Mouse (Mus musculus): ENCODE data around the gene Nelfcd.
A peak's percentile ranks its signal among the peaks of the same experiment; 100 is the strongest.

The Nelfcd gene

GRCm38 (mm10) chr2:174438181-174438580 lies 22.6 kb downstream of the Nelfcd start:
- DNase-seq = peak; percentile 26

- DNase-seq = peak; percentile 57
These were observed 23.3 kb downstream of the Nelfcd start, which contains the start of gene Ctsz for GRCm38 (mm10) chr2:174438737-174439449. Gene Ctsz (minus strand): TSS chr2:174439039.

DNA sequence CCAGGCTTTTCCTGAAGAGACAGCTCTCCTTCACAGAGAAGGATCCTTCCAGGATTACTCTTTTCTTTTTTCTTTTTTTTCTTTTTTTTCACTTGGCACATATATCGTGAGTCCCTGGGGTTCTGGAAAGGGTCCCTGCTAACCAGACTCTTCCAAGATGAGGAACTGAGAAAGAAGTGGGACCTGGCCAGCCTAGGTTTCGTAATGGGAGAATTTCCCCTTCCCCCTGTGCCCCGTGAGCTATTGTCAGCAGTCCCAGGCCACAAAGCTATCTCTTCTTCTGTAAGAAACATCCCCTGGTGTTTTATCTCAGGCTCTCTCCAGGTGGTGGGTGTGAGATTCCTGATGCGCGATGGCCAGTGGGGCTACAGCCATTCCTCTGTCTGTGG lies 23.8 kb downstream of the Nelfcd start:
- no peak for DNase-seq

DNA sequence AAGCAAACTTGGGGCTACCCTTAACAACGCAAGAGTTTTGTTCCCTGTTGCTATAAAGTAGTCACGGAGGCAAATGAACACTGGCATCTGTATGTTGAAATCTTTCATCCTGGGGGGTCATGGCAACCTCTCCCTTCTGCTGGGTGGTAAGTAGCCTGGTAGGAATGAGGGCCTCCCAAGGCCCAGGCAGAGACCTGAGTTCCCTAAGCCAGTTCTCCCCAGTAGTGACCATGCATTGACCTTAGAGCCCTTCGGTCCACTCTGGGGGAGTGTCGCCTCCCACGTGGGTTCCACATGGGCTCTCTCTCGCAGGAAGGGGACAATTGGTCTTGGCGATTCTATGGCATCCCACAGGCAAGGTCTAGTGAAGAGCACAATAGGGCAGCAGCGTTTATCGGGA lies 24.4 kb downstream of the Nelfcd start:
- DNase-seq = no peak

- no peak for DNase-seq
These were observed 26.3 kb downstream of the Nelfcd start for GRCm38 (mm10) chr2:174441898-174442297.

DNA sequence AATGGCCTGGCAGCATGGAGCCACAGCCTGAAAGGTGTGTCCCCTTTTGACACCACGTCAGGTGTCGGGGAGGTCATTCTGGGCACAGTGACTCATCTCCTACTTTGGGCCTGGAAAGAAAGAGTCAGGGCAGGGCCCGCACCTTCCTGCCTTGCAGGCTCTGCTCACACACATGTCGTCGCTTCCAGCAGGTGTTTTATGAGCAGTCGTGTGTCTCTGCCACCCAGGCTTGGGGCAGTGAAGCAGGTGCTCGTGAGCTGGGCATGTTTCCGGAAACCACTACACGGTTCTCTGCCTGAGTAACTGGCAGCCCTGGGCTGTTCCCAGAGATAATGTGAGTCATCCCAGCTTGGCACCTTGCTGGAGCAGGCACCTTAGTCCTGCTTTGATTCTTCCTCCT lies 26.9 kb downstream of the Nelfcd start:
- DNase-seq = no peak

GRCm38 (mm10) chr2:174443046-174443445 lies 27.4 kb downstream of the Nelfcd start:
- no peak for DNase-seq

- no peak for DNase-seq
These were observed 28.8 kb downstream of the Nelfcd start for GRCm38 (mm10) chr2:174444359-174444758.

DNA sequence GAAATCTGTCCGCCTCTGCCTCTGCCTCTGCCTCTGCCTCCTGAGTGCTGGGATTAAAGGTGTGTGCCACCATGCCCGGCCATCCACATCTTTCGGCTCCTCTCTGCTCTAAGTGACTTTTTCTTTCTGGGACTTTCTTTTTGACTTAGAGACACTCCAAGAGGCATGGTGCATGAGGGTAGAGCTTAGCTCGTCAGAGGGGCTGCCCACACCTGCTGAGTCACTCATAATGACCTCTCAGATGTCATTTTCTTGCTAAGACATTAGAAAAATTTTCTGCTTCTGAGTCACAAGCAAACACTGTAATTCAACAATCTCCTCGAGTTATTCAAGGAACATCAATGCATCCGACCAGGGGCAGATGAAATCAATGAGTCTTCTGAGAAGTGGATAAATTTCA lies 29.4 kb downstream of the Nelfcd start:
- DNase-seq = no peak

GRCm38 (mm10) chr2:174446492-174446891 lies 30.9 kb downstream of the Nelfcd start:
- no peak for DNase-seq

DNA sequence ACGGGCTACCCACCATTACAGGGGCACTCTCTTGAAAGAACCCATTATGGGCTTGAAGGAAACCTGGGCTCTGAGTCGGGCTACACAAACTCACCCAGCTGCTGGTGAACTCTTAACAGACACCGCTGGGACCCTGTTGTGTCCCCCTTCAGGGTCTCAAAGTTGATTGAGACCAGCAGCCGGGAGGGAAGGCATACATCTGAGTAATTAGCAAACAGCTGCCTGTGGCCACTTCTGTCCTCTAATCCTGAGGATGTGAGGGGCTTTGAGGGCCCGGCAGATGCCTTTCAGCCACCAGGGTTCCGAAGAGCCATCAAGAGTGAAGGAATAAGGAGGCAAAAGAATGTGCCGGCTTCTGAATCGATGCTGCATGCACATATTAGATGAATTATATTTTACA lies 31.3 kb downstream of the Nelfcd start:
- DNase-seq = no peak

- DNase-seq = no peak
These were observed 32.8 kb downstream of the Nelfcd start for GRCm38 (mm10) chr2:174448405-174448804.

DNA sequence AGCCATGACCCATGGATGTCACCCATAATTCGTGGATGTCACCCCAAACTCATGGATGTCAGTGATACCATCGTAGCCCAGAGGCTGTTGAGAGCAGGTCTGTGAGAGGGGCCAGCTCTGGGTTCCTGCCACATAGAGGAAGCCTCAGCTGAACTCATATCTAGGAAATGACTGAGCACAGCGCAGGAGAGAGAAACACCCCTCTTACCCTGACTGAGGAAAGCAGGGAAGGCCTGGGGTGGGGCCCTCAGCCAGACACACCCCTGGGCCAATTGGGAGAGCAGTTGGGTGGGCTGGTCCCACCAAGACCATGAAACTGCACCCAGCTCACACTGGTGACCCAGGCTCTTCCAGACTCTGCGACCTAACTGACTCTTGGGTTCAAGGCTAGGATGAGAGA lies 34.7 kb downstream of the Nelfcd start, which contains the start of gene Tubb1:
TSS of gene Tubb1 (plus strand) at position 343 of the 400 bp plus-strand sequence.
- DNase-seq = no peak

DNA sequence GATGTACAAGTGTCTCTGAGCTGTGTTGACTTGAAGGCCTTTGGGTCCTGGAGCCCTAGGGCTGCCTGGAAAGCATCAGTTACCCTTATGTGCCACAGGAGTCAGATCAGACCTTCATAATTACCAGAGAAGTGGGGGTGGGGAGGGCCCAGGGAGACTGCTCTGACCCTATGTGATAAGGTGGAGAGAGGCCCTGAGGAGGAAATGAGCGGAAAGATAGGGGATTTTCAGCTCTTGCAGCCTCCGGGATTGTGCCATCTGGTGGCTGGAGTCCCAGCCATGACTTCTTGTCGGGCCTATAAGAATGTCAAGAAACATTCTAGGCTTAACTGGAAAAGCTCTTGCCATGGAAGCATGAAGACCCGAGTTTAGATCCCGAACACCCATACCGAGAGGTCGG lies 38.1 kb downstream of the Nelfcd start:
- DNase-seq = no peak

DNA sequence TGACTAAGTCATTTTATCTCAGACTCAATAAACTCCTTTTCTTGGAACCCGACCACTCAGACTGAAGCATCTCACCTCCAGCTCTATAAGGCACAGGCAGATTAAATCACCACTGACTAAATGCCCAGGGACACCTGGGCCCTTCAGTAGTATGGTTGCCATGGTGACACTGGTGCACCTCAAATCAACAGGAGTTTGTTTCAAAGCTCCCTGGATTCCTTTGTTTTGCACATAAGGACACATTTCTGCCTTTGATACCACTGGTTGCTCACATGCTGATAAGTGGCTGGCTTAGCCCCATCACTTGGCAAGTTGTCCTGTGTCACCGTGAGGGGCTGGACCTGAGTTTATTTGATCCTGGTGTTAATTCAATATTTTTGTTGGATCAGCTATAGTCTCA lies 43.8 kb downstream of the Nelfcd start:
- DNase-seq = no peak

DNA sequence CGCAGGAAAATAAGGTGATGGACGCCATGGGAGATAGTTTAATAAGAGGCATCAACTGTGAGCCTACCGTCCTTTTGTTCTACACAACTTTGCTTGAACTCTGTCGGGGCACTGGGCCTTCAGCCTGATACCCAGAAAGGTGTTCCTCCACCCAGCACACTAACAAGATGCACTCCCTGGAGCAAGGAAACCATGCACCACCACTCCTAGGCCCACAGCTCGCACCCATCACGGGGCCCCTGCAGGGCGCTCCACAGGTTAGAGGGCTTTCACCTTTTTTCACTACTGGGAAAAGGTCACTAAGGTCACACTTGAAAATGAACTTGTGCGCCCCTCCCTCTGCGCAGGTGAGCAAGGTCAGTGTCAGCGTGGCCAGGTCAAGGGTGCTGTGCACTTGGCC lies 47.8 kb downstream of the Nelfcd start:
- DNase-seq = no peak

DNA sequence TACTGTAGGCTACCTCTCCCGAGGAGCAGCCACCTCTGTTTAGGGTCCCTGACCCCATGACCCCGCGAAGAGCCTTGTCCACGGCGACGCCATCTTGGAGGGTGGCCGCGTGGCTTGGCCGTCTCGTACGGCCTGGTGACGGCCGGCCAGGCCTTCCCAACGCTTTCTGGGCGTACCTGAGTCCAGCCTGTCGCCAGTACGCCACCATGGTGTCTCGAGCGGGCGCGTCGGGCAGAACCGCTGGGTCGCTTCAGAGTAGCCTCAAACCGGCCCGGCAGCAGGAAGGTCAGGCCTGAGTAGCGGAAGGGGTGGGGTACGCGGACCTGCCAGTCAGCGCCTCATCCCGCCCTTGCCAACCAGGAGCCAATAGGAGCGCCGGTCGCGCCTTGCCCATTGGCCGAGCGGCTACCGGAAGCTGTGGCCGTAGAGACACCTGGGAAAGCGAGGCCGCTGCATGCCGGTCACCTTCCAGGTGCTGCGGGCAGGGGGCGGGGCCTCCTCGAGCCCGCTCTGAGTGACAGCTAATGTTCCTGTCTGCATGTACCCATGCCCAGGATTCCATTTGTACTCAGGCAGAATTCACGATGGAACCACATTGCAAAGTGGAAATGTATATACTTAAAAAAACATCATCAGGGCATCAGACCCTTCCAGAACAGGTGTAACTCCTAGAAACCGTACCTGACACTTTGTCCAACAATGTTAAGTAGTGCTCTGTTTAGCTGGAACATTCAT lies 48.4 kb downstream of the Nelfcd start, which contains the start of gene Atp5e:
TSS of gene Atp5e (minus strand) at position 317 of the 735 bp plus-strand sequence.
- peak; percentile 98 for DNase-seq

GRCm38 (mm10) chr2:174470333-174470732 lies 54.7 kb downstream of the Nelfcd start:
- DNase-seq = no peak

DNA sequence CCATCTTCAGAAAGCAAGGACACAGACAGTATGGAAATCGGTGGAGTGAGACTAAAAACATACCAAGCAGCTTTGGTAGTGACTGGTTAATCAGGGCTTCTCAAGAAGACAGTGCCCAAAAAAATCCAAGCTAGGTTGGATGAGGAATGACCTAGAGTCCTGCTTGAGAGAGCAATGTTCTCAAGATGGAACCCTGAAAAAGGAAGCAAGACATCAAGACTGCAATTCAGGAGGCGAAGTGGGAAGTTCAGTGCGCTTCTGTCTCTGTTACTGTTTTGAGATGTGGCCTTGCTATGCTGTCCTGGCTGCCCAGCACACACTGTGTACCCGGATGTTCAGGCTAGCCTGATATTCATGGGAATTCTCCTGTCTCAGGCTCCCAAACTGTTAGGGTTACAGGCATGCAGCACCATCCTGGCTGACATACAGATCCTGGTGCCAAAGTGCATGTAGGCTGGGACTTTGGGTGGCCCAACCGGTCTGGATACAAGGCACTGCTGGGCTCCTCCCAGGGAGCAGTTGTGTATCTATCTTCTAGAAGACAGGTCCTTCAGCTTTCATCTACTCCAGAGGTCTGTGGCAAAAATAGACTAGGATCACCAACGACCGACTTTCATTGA lies 55.3 kb downstream of the Nelfcd start:
- no peak for DNase-seq

DNA sequence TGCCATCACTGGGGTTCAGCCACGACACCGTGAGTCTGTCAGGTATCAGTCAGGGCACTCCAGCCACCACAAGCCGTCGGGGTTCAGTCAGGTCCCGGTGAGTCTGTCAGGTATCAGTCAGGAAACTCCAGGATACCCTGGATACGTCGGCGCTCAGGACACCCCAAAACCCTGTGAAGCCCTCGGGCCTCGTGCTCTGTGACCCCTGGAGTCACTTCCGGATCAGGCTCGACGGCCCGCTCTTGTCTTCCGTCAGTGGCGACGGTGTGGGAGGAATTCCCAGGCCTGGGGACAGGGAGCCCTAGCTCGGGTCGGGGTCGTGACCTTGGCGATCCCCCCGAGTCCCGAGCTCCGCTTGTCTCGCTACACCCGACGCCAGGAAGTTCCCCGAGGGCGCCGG lies 56.8 kb downstream of the Nelfcd start:
- no peak for DNase-seq

GRCm38 (mm10) chr2:174472818-174473549 lies 57.4 kb downstream of the Nelfcd start, which contains the start of gene Prelid3b:
Gene Prelid3b (minus strand): TSS chr2:174473081.
- peak; percentile 99 for DNase-seq

DNA sequence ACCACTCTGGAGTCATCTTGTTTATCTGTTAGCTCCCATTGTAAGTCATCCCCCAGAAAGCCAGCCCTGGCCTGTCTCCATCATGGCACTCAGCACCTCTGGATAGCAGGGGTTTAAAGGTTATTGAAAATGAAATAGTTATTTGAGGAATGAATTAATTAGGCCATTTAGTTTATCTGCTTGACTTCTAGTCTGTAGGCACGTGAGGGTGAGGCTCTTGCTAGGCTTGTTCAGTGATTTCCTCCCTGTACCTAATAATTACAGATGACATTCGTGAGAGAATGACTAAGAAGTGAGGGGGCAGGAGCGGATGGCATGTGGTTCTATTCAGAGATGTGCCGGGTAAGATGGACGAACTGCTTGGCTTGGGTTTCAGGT lies 57.9 kb downstream of the Nelfcd start:
- DNase-seq = no peak
